Mouse (Mus musculus): ENCODE measurements around the gene Gusb.

Gusb gene

GRCm38 (mm10) chr5:130023767-130024539 is 21.1 kb upstream of the Gusb start:
- in situ Hi-C loops (cut with MboI; ENCODE audit: low sequenced_read_pairs), result no loop called here

- in situ Hi-C loops (cut with MboI; ENCODE audit: low sequenced_read_pairs), result no loop called here
Observed at GRCm38 (mm10) chr5:130023067-130023766, 20.4 kb upstream of the Gusb start.

DNA sequence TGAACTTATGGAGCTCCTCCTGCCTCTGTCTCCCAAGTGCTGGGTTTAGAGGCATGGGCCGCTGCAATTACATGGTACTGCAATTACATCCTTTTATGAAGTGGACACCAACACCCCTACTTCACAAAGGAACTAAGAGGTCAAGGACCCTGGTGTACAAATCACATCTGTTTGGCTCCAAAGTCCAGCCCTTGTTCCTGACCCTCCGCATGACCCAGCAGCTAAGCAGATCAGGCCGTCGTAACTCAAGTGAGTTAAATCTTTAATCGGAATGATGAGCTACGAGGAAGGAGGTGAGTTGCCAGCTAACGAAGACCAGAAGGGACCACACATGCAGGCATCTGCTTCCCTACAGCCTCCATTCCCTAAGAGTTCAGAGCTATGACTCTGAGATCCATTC is 19.5 kb upstream of the Gusb start:
- in situ Hi-C loops (cut with MboI; ENCODE audit: low sequenced_read_pairs), result no loop called here

- in situ Hi-C loops (cut with MboI; ENCODE audit: low sequenced_read_pairs), result no loop called here
Observed at GRCm38 (mm10) chr5:130021361-130021966, 18.6 kb upstream of the Gusb start.

DNA sequence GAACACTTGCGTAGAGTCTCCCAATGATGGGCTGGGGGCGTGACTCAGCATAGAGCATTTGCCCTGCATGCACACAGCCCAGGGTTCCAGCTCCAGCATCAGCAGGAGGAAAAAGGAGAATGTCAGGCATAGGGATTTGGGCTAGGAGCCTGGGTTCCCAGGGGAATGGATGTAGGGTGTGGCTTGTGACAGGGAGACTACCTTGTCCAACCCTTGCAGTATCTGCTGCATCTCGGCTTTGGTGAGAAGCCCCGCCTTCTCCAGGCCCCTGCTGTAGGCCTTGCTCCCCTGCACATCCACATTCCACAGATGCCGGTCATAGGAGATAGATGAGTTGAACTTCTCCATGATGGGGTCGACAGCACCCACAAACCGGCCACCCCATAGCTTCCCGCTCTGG is 16.6 kb upstream of the Gusb start:
- in situ Hi-C loops (cut with MboI; ENCODE audit: low sequenced_read_pairs), result no loop called here

GRCm38 (mm10) chr5:130015104-130015503 is 12.3 kb upstream of the Gusb start:
- in situ Hi-C loops (cut with MboI; ENCODE audit: low sequenced_read_pairs), result no loop called here

DNA sequence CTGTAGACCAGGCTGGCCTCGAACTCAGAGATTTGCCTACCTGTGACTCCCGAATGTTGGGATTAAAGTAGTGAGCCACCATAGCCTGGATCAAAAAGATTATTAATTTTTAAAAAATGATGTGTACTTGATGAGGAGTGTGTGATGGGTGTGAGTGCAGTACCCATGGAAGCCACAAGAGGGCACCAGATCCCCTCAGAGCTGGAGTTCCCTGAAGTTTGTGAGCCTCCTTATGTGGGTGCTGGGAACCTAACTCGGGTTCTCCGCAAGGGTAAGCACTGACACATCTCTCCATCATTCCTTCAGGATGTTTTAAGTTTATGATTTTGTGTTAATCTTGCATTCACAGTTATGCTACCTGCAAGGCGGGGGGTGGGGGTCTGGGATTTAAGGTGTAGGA is 8.1 kb upstream of the Gusb start:
- in situ Hi-C loops (cut with MboI; ENCODE audit: low sequenced_read_pairs), result no loop called here

- in situ Hi-C loops (cut with MboI; ENCODE audit: low sequenced_read_pairs), result no loop called here
Observed at GRCm38 (mm10) chr5:130009784-130010183, 6.9 kb upstream of the Gusb start.

DNA sequence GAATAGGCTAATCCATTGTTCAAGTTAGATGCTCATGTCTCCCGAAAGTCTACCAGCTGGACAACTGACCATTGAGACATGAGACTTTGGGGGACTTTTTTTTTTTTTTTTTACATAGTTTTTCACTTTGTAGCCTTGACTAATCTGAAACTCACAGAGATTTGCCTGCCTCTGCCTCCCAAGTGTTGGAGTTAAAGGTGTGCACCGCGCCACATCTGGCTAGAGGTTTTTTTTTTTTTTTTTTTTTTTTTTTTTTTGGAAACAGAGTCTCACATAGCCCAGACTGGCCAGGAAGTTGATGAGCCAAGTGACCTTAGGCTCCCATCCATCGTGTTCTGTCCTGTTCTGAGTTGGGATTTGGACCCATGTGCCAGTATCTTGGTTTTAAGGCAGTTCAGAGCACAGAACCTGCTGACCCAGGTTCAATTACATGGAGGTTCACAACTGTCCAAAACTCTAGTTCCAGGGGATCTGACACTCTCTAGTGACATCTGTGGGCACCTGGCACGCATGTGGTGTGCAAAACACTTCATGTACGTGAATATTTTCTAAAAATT is 5.3 kb upstream of the Gusb start:
- in situ Hi-C loops (cut with MboI; ENCODE audit: low sequenced_read_pairs), result no loop called here

DNA sequence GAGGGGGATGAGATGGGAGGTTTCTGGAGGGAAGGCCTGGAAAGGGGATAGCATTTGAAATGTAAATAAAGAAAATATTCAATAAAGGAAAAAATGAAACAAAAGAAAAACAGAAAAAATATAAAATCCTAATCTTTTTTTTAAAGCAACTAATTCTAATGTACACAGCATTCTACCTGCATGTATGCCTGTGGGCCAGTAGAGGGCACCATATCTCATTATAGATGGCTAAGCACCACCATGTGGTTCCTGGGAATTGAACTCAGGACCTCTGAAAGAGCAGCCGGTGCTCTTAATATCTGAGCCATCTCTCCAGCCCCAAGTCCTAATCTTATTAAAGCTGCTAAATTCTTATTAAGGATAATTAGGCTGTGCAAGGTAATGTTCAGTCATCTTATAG is 4.5 kb upstream of the Gusb start:
- in situ Hi-C loops (cut with MboI; ENCODE audit: low sequenced_read_pairs), result no loop called here

DNA sequence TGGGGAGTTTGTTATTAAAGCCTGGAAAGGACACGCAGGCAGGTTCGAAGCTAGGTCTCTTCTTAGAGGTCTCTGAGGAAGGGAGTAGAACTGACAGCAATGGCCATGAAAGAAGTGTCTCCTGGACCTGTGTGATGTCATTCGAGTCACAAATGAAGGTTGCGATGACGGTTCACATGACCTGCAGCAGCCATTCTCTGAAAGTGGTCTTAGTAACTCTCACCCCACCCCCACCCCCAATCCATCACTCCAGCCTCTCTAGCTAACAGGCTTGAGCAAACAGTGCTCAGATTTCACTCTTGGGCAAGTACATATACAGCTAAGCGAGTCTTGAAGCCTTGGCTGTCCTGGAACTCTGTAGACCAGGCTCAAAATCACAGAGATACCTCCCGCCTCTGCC is 380 bp upstream of the Gusb start:
- in situ Hi-C loops (cut with MboI; ENCODE audit: low sequenced_read_pairs), result no loop called here

- in situ Hi-C loops (cut with MboI; ENCODE audit: low sequenced_read_pairs), result no loop called here
Observed at GRCm38 (mm10) chr5:130001356-130001987, 1.4 kb downstream of the Gusb start.

GRCm38 (mm10) chr5:130000735-130001134 is 2.1 kb downstream of the Gusb start:
- in situ Hi-C loops (cut with MboI; ENCODE audit: low sequenced_read_pairs), result no loop called here

DNA sequence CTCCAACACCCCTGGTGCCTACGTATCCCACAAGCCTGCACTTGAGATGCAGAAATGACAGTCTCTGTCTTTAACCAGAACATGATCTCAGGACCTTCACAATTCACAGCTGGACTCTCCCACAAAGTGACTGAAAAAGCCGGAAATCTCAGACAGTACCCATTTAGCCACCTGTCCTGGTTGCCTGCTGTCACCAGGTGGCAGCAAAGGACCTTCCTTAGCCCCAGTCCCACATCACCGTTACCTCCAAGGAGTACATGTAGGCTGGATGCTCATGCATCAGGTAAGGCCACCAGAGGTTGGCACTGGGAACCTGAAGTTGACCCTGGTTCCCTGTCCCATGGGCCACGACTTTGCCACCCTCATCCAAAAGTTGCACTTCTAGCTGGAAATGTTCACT is 3.8 kb downstream of the Gusb start:
- in situ Hi-C loops (cut with MboI; ENCODE audit: low sequenced_read_pairs), result no loop called here

GRCm38 (mm10) chr5:129997700-129998099 is 5.1 kb downstream of the Gusb start:
- in situ Hi-C loops (cut with MboI; ENCODE audit: low sequenced_read_pairs), result no loop called here

GRCm38 (mm10) chr5:129994989-129995388 is 7.9 kb downstream of the Gusb start:
- in situ Hi-C loops (cut with MboI; ENCODE audit: low sequenced_read_pairs), result no loop called here

DNA sequence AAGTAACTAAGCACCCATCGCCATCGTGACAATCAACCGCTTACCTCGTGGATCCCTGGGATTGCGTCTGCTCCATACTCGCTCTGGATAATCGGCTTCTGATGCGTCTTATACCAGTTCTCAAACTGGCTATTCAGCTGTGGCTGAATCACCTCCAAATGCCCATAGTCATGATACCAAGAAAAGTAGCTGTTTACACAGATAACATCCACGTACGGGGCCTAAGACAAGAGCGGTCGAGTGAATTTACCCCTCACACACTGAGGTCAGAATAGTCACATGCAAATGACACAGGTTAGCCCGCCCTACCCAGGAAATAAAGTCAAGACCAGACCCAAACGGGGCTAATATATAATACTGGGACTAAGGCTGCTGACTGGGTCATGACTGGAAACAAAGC is 9.5 kb downstream of the Gusb start:
- in situ Hi-C loops (cut with MboI; ENCODE audit: low sequenced_read_pairs), result no loop called here

DNA sequence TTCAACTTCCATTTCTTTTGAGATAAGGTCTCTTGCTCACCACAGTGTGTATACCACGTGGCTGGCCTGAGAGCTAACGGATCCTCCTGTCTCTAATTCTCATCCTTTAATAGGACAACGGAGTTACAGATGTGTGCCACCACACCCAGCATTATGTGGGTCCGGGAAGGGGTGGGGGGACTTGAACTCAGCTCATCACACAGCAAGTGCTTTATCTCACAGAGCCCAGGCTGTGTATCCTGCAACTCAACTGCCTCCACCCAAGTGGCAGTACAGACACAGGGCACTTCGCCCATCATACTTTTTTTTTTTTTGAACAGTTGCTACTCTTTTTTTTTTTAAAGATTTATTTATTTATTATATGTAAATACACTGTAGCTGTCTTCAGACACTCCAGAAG is 11.0 kb downstream of the Gusb start:
- in situ Hi-C loops (cut with MboI; ENCODE audit: low sequenced_read_pairs), result no loop called here

DNA sequence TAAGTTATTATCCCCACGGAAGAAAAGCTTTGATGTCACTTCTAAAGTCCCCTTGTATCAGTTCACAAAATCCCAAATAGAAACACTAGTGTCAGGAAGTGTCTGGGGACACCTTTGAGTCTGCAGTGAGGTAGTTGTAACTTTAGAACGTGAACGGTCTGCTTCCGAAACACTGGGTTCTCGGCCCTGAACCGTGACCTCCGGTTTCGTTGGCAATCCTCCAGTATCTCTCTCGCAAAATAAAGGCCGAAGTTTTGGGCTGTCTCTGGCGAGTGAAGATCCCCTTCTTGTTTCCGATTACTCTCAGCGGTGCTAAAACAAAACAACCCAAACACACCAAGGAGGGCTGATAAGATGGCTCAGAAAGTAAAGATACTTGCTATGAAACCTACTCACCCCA is 13.5 kb downstream of the Gusb start:
- in situ Hi-C loops (cut with MboI; ENCODE audit: low sequenced_read_pairs), result no loop called here

DNA sequence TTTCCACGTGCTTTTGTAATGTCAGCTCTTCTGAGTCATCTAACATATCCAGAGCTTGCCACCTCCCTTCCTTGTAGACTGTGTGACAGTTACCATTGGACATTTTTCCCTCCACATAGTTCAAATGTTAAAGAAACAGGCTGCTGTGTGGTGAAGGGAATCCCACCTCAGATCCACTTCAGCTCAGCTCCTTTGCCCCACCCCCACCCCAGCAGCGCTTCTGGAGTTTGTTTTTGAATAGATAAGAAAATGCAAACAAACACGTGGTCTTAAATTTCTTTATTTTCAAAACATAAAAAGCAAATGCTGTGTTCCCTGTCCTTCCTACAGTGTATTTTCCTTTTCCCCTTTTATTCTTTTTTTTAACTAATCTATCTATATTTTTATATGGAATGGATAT is 22.6 kb downstream of the Gusb start:
- in situ Hi-C loops (cut with MboI; ENCODE audit: low sequenced_read_pairs), result no loop called here

- in situ Hi-C loops (cut with MboI; ENCODE audit: low sequenced_read_pairs), result no loop called here
Observed at GRCm38 (mm10) chr5:129978608-129979007, 24.2 kb downstream of the Gusb start.
